Mouse (Mus musculus) G1E-ER4 (cell line): Measurements from ENCODE around the gene Pax3. TPM values are rescaled to one million over a fixed set of nuclear protein-coding genes. Genes with fewer than 3 reads are reported as not detected.

ENCODE experiments used
- GATA1 ChIP-seq: IDR thresholded peaks from one replicate; pipeline ENCODE4 v1.8.0; 2012; ENCODE audit warnings: low read length, inconsistent platforms
- polyA plus RNA-seq: library from polyadenylated mRNA; stranded (reverse); fragments of >175 nt; gene quantifications from 2 replicates; pipeline ENCODE4 v1.2.3, GENCODE M21; 2012

The Pax3 gene
- polyA plus RNA-seq, 1 experiment: 6.0 TPM

DNA sequence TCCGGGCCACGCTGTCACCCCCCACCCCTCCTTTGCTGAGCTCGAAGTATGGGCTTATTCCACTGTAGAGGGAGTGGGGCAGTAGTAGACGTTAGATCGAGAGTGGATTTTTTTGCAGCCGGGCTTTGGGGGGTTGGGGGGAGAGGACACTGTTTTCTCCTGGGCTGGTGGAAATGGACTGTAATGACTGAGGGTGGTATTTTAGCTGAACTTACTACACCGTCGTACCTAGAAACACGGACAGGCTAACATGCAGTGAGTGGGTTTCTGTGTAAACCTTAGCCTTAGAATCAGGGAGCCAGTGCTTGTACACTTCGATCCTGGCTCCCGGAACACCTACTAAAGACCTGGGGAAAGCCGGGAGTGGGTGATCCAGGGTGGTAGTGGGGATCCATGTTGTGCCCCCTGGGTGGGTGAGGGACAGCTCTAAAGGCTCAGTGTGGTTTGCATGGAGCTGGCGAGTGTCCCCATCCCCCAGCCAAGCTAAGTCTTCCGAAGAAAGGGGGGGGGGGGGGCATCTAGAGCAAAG is 6.2 kb upstream of the Pax3 start:
- TF ChIP-seq GATA1: no peak

DNA sequence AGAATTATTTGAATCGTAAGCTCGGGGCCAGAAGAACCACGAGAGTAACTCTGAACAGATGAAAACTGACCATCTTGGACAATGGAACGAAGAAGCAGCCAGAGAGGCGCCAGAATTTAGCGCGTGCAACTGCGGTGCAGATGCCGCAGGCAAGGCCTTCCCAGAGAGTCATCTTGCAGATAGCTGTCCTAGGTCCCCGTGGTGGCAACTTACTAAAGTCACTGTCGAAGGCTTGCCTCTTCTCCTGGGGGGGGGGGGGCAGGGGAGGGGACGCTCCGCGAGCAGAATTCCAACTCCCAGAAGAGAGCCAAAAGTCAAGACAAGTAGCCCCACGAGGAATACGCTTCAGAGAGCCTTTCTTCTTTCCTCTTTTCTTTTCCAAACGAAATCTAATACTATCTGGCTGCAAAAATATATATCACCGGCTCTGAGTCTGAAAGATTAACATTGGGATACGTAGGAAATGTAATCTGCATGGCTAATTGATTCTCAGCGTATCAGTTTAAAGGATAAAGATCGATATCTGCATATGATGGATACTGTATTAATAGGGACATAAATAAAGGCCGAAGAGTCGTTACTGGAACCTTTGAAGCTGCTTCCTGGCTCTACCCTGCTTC is 5.6 kb upstream of the Pax3 start:
- TF ChIP-seq GATA1: no peak

DNA sequence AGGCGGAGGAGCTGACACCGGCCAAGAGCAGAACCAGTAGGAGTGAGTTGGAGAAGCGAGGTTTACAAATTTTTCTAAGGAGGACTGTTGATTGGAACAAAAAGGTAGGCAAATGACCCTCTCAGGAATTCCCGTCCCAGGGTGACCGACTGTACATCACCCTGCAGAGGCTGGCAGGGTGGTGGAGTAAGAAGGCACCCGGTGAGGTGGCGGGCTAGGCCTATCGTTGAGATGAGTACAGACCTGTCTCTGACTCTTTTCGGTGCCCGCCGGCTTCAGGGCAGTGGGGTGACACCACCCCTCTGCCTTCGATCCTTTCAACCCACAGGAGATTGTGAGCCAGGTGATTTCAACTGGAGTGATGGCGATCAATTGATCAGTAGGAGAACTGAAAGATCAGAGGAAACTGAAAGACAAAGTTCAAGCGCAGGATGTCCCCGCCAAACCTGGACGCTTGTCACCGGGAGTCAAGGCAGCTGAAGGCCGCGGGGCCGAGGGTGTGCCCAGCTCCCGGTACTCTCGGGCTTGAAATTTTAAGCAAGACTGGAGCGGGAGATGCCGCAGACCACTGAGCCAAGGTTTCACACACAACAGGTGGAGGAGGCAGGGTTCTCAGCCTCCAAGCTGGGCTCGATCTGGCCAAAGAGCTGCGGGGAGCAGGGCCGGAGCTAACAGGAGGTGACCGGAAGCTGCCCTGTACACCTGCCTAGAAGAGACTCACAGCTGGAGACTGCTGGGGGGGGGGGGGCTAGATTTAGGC is 4.5 kb upstream of the Pax3 start:
- TF ChIP-seq GATA1: no peak

DNA sequence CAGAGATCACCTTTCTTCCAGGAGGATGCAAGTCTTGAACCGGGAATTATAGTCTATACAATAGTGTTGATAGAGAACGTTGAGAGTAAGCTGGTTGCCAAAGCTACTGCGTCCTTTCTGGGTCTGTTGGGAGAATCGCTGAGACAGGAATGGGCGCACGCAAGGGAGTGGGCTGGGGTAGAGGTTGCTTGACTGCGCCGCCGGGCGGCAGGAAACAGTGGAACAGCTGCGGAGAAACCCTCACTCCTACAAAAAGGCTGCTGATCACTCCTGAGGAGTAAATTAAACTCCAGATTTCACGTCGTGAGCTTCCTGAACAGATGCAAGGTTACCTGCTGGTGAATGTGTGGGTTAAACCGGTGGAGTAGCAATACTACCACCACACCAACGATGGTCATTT is 3.3 kb upstream of the Pax3 start:
- TF ChIP-seq GATA1: no peak

DNA sequence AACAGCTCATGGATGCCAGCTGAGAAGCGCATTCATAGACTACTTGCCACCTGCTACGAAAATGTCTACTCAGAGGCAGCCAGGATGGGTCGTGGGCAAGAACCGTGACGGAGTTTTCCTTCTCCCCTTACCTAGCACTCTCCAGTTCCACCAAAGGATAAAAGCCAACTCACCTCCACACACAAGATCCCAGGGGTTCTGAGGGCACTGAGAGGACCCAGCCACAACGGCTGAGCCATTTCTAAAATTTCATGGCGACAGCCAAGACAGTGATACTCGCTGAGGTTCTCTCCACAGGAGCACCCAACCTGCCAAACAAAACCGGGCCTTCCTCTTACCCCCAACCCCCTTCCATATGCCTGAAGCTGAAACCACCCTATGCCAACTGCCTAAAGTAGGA is 2.3 kb upstream of the Pax3 start:
- TF ChIP-seq GATA1: no peak

DNA sequence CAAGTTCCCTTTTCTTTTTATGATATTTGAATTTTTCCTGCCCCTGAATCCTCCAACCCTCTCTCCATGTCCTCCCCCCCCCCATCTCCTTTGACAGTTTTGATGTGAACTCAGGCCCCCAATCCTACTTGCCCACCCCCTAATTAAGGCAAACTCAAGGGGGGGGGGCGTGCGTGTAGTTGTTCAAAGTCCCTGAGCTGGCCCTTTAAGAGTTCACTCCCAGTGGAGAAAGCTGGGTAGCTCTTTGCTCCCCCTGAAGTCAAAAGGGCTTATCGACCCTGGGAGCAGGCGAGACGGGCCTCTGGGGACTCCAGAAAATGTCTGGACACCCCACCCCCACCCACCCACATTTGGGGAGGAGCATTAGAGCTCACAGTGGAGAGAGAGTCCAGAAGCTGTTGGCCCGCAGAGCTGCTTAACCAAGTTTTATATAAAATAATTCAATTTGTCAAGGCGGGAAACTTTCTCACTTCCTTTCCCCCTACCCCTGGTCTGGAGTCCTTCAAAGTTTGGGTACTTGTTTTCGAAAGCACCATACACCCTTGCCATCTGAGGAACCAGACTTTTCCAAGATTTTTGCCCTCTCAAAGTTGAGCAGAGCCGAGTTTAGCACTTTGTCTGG is 1.5 kb upstream of the Pax3 start:
- TF ChIP-seq GATA1: no peak

DNA sequence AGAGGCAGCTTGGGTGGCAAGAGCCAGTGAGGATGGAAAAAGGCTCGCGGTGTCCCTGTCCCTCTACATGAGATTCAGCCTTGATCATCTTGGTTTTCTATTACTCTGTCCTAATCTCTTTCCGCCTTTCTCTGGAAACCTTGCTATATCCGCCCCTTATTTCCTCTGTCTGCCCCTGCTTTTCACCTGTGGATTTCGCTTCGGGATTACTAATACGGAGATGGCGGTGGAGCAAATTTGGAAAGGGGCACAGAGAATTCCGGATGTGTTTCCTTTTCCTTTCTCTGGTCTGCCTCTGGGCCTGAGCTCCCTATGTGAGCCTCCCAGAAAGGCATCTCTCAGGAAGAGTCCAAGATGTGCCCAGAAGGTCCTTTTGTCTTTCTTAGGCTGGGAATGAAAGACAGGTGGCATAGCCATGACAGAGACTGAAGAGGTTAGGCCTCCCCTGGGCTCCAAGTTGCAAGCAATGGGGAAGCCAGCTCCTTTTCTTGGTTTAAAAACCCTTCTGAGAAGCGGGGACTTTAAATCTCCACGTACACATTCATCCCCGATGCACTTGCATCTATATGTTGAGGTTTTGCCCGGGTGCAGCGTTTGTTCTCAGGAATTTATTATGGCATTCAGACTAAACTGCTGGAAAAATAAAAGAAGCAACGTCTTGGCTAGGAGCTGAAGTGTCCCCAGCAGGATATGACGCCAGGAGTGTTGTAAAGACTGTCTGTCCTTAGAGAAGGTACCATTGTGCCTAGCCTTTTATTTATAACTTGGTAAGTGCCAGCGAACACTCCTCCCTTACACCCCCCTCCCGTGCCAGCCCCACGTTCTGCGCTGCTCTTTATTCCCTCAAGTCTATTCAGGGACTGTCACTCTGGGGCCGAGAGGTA is 659 bp upstream of the Pax3 start:
- TF ChIP-seq GATA1: no peak

DNA sequence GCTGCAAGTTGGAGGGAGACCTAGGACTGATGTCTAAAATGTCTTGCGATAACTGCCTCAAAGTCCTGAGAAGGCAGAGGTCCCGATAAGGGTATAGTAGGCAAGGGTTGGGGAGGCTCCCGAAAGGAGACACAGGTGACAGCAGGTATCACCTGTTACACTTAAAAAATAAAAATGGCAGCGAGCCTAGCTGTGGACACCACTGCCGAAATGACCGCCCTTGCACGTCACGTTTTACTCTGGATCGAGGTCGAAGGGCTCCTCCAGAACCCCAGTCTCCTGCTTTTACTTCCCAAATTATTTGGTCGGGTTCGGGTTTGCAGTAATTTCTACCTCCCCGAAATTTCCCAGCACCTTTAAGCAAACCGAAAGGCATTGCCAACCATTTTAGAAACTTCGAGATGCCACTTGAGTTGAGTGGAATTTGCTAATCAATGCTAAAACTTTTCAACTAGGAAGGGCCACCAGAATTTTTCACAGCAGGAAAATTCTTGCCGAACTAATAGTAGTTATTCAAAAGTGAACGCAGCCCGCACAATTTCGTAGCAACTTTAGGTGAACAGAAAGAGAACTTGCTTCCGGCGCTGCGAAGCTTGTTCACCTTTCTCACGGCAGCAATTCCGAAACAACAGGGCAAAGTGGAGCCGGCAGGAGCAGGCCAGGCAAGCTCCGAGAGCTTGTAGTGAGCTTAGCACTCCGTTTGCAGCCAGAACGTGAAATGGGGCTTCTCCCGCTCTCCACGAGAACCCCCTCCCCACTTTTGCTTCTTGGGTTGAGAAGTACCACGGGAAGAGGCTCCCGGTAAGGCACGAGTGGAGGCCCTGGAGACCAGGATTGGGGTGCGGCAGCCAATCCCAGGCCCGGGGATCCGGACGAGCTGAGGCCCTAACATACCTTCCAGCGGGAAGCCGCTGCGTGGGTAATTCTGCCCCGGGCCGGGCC is 892 bp downstream of the Pax3 start:
- no peak for TF ChIP-seq GATA1

DNA sequence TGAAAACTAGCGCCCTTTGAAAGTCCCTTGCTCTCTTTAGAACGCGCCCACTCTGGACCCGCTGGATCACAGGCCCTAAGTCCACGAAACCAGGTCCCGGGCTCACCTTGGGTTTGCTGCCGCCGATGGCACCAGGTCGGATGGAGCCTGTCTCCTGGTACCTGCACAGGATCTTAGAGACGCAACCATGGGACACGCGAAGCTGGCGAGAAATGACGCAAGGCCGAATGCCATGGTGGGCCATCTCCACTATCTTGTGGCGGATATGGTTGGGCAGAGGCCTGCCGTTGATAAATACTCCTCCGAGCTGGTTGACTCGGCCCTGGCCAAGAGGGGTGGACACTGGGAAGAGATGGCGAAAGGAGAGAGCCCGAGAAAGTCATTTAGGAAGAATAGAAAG is 1.8 kb downstream of the Pax3 start:
- TF ChIP-seq GATA1: no peak

DNA sequence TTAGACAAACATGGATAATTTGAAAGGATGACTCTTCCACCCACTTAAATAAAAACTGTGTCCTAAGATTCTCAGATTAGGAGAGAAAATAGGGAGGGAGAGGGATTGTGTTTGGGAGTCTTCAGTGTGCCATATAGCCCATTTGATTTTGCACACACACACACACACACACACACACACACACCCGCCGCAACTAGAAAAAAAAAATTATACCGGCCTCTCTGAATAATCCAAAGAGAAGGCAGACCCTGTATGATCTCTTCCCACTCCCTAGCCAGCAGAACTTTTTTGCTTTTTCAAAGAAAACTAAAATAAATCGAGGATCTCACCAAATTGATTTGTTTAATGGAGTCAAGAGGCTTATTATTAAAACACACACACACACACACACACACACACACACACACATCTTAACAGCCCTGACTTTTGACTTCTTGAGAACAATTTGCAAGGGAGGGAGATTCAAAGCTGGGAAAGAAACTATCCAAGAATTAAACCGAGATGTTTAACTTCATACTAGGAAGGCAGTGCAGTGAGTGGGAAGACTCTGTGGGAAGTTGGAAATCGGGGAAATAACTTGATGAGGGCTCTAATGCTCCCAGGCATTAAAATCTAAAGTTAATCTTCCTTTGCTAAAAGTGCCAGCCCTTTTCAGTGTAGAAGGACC is 2.4 kb downstream of the Pax3 start:
- no peak for TF ChIP-seq GATA1

DNA sequence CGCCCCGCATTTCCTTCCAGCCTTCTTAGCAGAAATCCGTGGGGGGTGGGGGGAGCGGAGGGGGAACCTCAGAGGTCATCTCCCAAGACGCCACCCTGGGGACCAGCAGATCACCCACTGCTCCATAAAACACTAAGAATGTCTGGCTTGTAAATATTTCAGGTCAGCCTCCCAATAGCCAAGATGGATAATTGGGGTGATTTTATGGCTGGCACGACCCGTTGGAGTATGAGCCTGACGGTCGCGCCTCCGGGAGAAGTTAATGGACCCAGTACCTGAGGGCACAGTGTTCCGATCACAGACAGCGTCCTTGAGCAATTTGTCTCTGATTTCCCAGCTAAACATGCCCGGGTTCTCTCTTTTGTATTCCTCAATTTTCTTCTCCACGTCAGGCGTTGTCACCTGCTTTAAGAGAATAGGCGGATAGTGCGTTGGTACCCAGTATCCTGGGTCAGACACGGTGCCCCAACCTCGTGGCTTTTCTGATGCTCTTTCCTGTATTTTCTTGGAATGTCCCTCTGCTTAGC is 3.4 kb downstream of the Pax3 start:
- no peak for TF ChIP-seq GATA1

DNA sequence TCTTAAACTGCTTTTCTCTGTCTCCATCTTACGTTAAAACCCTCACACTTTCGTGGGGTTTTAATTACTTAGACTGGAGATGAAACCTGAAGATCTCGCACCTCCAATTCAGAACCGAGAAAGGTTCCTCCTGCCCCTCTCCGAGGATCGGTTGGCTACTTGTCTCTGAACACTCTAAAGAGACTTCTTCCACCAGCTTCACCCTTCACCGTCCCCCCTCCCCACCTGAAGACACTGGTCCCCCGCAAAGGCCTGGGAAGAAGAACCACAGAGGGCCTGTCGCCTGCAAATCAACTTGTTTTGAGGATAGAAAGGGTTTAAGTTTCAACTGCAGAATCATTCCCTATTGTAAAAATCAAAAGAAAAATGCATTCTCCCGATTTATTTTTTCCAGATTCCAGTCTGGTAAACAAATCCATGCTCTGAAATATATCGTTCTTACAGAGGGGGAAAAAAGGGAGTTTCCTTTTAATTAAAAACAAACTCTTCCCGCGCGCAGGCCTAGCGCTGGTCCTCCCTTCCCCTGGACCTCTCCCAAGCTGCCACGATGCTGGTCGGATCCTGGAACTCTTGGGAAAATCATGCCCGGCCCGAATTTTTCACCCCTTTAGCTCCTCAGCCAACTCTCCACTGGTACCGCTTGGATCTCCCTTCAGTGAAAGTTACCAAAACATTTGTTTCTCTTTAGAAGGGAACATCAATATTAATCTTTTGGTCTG is 4.0 kb downstream of the Pax3 start:
- TF ChIP-seq GATA1: no peak

DNA sequence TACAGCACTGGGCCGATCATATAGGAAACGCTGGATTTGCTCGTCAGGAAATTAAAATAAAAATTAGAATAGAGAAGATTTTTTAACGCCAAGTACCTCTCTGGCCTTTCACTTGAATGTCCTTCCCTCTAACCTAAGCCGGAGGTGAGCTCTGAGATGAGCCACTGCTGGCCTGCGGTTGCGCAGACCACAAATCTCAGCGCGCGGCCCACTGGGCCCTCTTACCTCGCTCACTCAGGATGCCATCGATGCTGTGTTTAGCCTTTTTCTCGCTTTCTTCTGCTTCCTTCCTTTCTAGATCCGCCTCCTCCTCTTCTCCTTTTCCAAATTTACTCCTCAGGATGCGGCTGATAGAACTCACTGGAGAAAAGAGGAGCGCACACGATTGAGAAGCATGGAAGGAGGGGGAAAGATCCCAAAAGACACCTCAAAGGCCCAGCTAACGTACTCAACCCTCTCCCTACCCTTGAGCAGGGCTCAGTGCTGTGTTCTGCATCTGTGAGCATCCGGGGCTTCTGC is 4.7 kb downstream of the Pax3 start:
- no peak for TF ChIP-seq GATA1
